33 mouse cellular contexts compared by ENCODE assay signal in genomic region chr9:96445351-96445750, GRCm38 (mm10). TPM values are rescaled to one million over a fixed set of nuclear protein-coding genes. Genes with fewer than 3 reads are reported as not detected.
DNase-seq lines count a peak whose midpoint lies in the region; ATAC-seq and TF ChIP-seq lines count a peak whose summit lies in the region.
"Had no signal": no experiment of that assay in that cellular context is flagged by ENCODE, and none has a peak within 500 bp of the region (broad histone marks: within the 10 kb centered on the region; RNA-seq: fewer than 3 reads in every experiment).

No protein-coding gene starts in this region.

- H3K27ac ChIP-seq in gastrocnemius, adult 2 months: 0 out of 2 replicates have a peak overlapping the region, but pooled peaks have one; percentile 24
- H3K27ac ChIP-seq in embryonic fibroblast, embryonic 13.5 days (ENCODE audit: insufficient read depth, low read length): peak overlapping the region; percentile 28; the same call in 1 of the 2 replicates
- H3K27ac ChIP-seq in intestine, embryonic 15.5 days: no peak overlapping the region
- H3K27ac ChIP-seq: embryonic facial prominence, embryonic 10.5 days; embryonic facial prominence, embryonic 13.5 days; forebrain, embryonic 10.5 days; heart, embryonic 13.5 days; hindbrain, embryonic 14.5 days; hindbrain, postnatal 0 days had no signal

- no peak overlapping the region for H3K4me3 ChIP-seq in gastrocnemius, adult 2 months
- H3K4me3 ChIP-seq in embryonic fibroblast, embryonic 13.5 days (ENCODE audit: insufficient read depth, low read length): no peak overlapping the region
- no peak overlapping the region for H3K4me3 ChIP-seq in intestine, embryonic 15.5 days (replicated peaks)
- H3K4me3 ChIP-seq: embryonic facial prominence, embryonic 10.5 days; embryonic facial prominence, embryonic 13.5 days; forebrain, embryonic 10.5 days; heart, embryonic 13.5 days had no signal

- H3K9me3 ChIP-seq in intestine, embryonic 15.5 days: no peaks in the 10 kb centered on the region
- H3K9me3 ChIP-seq: embryonic facial prominence, embryonic 10.5 days; embryonic facial prominence, embryonic 13.5 days; forebrain, embryonic 10.5 days; G1E; heart, embryonic 13.5 days had no signal

- no peak for ATAC-seq in intestine, embryonic 15.5 days
- ATAC-seq: activated CD4-positive, CD25-positive, alpha-beta regulatory T cell, adult 4 months; forebrain, embryonic 14.5 days; forebrain, postnatal 0 days; hindbrain, postnatal 0 days; inflammation-experienced regulatory T-cells, adult 6 months; intestine, postnatal 0 days had no signal

- peaks cover 5% of the 10 kb centered on the region for H3K4me1 ChIP-seq in embryonic fibroblast, embryonic 13.5 days (ENCODE audit: control insufficient read depth, insufficient read depth, low read length)
- H3K4me1 ChIP-seq in intestine, embryonic 15.5 days (replicated peaks): no peaks in the 10 kb centered on the region; the same call in 1 of the 2 replicates
- H3K4me1 ChIP-seq: embryonic facial prominence, embryonic 13.5 days had no signal

- no peak overlapping the region for H3K4me2 ChIP-seq in intestine, embryonic 15.5 days (replicated peaks)
- H3K4me2 ChIP-seq: embryonic facial prominence, embryonic 13.5 days; heart, embryonic 13.5 days; hindbrain, embryonic 14.5 days had no signal

- WGBS in intestine, embryonic 15.5 days: 66% methylated on average over 4 of the region's 4 CpGs

- intact Hi-C loops in gastrocnemius, adult 2 months (cut with DNase I): no loop called here

- TF ChIP-seq CTCF in gastrocnemius, adult 2 months (IDR thresholded peaks at IDR 0.05): no peak
- no peak for TF ChIP-seq CTCF in embryonic fibroblast, embryonic 13.5 days (IDR thresholded peaks at IDR 0.05; ENCODE audit: borderline replicate concordance, insufficient read depth, low read length)

- no peak overlapping the region for H3K9ac ChIP-seq in intestine, embryonic 15.5 days
- H3K9ac ChIP-seq: embryonic facial prominence, embryonic 13.5 days; forebrain, postnatal 0 days; heart, embryonic 13.5 days; hindbrain, embryonic 14.5 days had no signal

- H3K27me3 ChIP-seq in intestine, embryonic 15.5 days (replicated peaks): no peaks in the 10 kb centered on the region
- H3K27me3 ChIP-seq: CH12.LX; heart, embryonic 13.5 days had no signal

- no peak for TF ChIP-seq POLR2A in embryonic fibroblast, embryonic 13.5 days (IDR thresholded peaks at IDR 0.05; ENCODE audit: low read depth, low read length)

- H3K36me3 ChIP-seq in intestine, embryonic 15.5 days: no peaks in the 10 kb centered on the region
- H3K36me3 ChIP-seq: embryonic facial prominence, embryonic 10.5 days; embryonic facial prominence, embryonic 13.5 days; forebrain, embryonic 10.5 days; G1E; heart, embryonic 13.5 days had no signal

- DNase-seq in adrenal gland, adult 2 months: peak; percentile 43
- no peak for DNase-seq in adrenal gland, postnatal 25 days
- DNase-seq in gastrocnemius, adult 2 months: no peak
- DNase-seq in gastrocnemius, adult 18-20 months (ENCODE audit: low spot score): no peak
- peak; percentile 55 for DNase-seq in NIH3T3 (ENCODE audit: low read depth)
- no peak for DNase-seq in kidney, postnatal 14 days
- DNase-seq: adrenal gland, postnatal 10 days; B cell, adult 2 months; cerebellum, adult 11-12 months; cerebellum, adult 8-10 months; cerebellum, postnatal 10 days; cerebellum, postnatal 36 days; embryo, embryonic 11 days; forebrain, postnatal 0 days; gastrocnemius, postnatal 25 days; heart, adult 18-20 months; heart, postnatal 14 days; heart, postnatal 4 days; kidney, adult 2 months had no signal

RNA-seq across cellular contexts. Expression of gene Rnf7, which starts 33.1 kb away (rescaled TPM):
- 100 to 1,000 TPM in 1 of 2 experiments, 10 to 100 TPM in 1; 63.7 to 101 TPM for total RNA-seq in adrenal gland, adult 2 months (2021)
- 76.4 and 110 TPM in 2 replicates for polyA plus RNA-seq in adrenal gland, adult 2 months (2012; rRNA removed)
- total RNA-seq in adrenal gland, postnatal 25 days (2021): 63.1 and 68.2 TPM in 2 replicates
- 10 to 100 TPM; 67.3 to 80.3 TPM for total RNA-seq in gastrocnemius, adult 2 months (2021)
- 10 to 100 TPM; 63.8 to 71.8 TPM for total RNA-seq in gastrocnemius, adult 18-20 months (2021)
- polyA plus RNA-seq in embryonic fibroblast, embryonic 13.5 days (2011; ENCODE audit: insufficient read length, low read depth, missing spikeins): 78.6 and 82.4 TPM in 2 replicates
- 169 and 183 TPM in 2 replicates for polyA plus RNA-seq in intestine, embryonic 15.5 days (2015; fragmentation: Nextera tagmentation; extraction: Ambion mirVana)

Comparison
In these comparisons a context has a peak if more than half of its experiments do, and no peak if none do; other contexts are left out.
1. DNase-seq: peak in adrenal gland, adult 2 months (single experiment) and NIH3T3 (single experiment); none in adrenal gland, postnatal 25 days (single experiment), gastrocnemius, adult 2 months (single experiment), gastrocnemius, adult 18-20 months (single experiment) and kidney, postnatal 14 days (single experiment).